Mouse (Mus musculus): ENCODE data around the gene Smim24.

Smim24 gene

DNA sequence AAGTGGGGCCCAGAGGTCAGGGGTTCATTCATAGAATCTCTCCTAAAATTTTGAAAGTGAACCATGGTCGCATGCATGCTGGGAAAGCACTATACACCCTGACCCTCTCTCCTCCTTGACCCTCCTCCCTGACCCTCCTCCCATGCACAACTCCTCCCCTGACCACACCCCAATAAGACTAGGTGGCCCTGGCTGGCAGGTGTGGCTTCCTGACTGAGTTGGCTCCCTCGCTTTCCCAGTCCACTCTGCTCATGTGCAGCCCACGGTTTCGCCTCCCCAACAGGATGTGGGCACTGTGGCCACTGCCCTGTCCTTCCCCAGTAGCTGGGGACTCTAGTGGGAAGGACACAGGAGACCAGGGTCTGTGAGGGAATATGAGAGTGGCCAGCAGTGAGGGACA lies 17.5 kb downstream of the Smim24 start:
- DNase-seq (ENCODE audit: low spot score) = no peak

DNA sequence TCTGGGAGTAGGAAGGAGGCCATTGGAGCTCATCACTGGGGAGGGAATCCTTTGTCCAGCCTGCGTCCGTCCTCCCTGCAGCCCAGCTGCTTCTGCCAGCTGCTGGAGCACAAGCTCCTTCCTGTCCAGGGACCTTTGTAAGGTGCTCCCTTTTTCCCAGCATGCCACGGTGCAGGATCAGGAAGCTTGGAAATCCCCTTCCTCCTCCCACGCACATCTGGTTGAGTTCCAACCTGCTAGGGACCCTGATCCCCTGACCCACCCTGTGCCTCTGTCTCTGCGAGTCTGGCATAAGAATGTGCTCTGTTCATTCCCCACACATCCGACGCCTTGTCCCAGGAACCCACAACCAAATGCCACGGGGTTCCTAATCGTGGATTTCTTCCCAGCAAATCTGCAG lies 18.1 kb downstream of the Smim24 start:
- DNase-seq (ENCODE audit: low spot score) = peak; percentile 73

DNA sequence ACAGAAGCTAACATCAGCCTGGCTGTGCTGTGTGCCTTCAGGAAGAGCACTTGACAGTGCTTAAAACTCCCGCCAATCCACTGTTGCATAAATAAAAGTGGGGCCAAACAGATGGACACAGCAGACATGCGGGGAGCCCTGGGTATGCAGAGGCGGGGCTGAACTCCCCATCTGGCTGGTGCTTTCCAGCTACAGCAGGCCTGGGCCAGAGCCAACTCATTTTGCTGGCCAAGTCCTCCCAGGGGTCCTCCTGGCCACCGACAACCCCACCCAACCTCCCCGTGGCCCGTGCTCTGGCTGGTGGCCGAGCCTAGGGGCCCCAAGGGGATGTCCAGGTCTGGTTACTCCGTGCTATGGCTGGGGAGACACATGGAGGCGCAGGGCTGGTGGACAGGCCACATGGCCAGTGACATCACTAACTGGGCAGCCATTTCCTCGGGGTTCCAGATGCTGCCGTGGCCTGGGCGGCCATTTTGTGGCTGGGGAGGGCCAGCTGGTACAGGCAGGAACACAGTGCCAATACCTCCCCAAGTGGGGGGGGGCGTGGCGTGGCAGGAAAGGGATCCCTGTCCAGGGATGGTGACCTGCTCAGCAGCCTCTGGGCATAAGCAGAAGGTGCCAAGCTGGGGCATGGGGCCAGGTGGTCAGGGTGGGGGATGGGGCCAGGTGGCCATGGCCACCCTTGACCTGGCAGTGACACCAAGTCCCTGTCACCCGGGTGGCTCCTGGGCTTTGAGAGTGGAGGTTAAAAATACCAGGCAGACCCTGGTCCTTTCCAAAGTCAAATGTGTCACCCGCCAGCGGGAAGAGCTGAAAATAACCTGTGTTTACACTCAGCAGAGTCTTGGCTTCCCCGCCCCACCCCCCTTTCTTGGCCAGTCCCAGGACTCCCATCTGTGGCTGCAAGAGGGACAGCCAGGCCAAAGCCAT lies 18.9 kb downstream of the Smim24 start:
- DNase-seq (ENCODE audit: low spot score) = peak; percentile 89

DNA sequence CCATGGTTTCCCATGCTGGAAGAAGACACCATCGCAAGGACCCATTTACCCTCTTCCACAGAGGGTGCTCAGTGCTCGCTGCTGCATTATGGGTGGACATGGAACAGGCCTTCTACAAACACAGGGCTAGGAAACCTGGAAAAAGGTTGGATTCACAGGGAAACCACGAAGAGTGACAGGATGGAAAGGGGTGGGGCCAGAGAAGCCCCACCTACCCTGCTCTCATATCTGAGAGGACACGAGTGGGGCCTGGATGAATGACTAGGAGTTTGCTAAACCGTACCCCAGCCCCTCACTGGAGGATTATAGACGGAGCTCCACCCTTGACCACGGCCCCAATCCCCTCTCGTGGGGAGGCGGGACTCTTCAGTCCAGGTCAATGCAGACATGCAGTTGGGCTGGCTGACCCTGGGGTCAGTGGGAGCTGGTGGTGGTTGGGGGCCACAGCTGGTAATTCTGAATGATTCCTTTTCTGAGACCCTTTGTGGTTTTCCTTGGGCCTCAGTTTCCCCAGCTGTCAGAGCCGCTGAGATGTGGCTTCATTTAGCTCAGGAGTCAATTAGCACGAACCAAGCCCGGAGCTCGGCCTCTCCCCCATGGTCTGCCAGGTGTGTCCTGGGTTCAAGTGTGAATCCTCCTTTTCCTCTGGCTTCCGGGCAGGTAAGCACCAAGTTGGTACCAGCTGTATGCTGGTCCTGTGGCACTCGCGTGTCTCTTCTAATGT lies 19.9 kb downstream of the Smim24 start:
- DNase-seq (ENCODE audit: low spot score) = no peak

DNA sequence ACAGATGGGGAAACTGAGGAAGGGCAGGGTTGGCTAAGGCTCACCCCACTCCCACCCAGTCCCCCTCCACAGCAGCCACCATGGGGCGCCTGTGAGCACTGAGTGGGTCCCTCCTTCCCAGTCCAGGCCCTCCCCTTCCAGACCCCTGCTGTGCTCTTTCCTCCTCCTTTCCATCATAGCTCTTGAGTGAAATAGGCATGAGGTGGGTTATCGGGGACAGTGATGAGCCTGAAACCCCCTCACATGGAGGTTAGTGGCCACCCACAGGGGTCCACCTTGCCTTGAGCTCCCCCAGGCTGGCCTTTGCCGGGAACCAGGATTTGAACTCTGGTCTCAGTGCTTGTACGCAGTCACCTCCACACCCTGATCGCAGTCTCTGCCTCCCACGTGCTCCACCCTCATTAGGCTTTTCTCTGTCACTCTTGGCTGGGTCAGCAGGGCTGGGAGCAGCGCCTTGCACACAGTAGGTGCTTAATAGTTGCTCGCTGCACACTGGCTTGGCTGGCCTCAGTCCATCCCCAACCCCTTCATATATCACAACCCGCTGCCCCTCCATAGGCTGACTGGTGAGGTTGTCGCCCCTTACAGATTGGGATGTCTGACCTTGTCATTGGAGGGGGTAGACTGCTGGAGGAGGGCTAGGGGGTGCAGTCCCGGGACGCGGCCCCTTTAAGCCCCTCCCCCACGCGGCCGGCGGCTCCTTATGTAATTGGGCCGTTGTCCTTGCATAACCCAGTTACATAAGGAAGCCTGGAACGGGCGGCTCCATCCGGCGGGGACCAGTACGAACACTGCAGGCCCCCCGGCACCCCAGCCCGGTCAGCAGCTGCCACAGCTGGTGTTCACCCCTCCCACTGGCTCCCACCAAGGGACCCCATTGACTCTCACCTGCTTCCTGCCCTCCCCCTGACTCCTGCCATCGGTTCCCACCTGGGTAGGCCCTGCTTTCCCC lies 20.7 kb downstream of the Smim24 start:
- DNase-seq (ENCODE audit: low spot score) = peak; percentile 93

DNA sequence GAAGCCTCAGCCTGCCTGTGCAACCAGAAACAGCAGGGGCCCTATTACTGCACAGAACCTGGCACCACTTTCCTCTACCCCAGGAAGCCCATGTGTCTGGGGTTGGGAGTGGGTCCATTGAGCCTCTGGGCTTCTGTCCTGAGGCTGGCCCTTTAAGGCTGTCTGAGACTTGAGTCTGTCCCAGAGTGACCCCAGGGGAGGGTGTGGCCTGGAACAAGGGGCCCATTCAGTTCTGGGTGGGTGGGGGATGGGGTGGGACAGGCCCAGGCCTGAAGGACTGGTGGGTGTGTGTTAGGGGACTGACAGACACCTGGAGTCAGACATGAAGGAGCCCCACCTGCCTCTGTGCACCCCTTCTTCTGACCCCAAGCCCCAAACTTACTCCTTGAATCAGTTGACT lies 21.8 kb downstream of the Smim24 start:
- DNase-seq (ENCODE audit: low spot score) = peak; percentile 76

DNA sequence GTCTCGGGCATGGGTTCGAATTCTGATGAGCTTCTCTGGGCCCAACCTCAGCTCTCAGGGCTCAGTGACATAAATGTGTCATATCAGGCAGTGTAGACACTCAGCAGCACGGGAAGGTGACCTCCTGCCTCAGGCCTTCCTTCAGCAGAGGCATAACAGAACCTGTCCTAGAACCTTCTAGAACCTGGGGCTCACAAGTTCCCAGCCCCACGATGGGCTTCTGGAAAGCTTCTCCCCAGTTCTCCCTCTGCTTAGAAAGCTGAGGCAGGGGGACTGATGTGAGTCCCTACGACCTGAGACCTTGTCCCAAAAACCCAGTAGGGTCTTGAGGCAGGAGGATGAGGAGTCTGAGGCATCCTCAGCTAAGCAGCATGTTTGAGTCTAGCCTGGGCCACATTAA lies 22.3 kb downstream of the Smim24 start:
- no peak for DNase-seq (ENCODE audit: low spot score)

DNA sequence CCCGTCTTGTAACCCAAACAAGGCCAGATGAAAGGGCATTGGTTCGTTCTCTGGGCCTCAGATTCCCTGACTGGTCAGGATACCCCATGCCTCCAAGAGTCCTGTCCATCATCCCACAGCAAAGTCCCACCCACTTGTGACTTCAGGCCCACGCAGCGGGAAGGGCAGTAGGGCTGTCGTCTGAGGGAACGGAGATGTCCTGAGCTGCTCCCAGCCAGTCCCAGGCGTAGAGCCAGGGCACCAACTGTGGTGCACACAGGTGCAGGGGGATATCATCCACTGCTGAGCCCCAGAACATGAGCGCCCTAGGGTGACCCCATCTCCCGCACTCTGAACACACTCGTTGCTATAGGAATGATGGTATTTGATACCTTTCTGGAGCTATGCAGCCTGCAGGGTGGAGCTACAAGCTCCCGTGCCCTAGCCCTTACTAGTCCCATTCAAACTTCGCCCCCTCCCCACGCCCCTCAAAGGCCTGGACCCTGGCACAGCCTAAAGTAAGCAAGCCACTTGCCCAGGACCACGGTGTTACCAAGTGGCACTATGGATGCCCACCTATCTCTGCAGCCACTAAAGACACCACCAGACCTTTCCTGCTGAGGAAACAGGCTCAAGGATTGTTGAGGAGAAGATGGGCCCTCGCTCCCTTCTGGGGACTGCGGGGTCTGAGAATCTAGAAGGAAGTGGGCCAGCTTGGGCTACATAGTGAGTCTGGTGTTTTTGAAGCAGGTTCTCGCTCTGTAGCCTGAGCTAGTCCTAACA lies 22.9 kb downstream of the Smim24 start:
- peak; percentile 66 for DNase-seq (ENCODE audit: low spot score)

DNA sequence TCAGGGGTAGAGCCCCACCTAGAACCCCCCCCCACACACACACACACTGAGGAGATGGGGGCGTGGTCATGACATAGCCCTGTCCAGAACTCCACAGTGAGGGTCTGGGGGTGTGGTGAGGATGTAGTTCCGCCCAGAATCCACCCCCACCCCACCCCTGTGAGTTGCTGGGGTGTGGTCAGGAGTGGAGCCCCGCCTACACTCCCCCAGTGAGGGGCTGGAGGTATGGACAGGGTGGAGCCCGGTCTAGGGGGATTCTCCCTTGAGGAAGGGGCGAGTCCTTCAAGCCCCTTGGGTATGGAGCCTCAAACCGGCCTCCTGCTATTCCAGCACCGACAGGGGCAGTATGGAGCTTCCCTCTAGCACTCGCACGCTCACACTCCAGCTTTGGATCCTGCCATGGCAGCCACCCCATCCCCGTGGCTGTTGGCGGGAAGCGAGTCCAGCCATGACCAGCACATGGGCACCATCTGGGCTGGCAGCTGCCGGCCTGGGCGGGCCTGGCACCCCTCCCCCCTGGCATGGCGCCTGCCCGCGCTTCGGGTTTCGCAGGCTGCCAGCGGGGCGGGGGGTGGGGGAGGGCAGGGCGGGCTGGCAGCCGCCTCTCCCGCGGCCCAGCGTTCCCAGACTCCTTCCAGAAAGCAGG lies 23.9 kb downstream of the Smim24 start:
- DNase-seq (ENCODE audit: low spot score) = peak; percentile 89

DNA sequence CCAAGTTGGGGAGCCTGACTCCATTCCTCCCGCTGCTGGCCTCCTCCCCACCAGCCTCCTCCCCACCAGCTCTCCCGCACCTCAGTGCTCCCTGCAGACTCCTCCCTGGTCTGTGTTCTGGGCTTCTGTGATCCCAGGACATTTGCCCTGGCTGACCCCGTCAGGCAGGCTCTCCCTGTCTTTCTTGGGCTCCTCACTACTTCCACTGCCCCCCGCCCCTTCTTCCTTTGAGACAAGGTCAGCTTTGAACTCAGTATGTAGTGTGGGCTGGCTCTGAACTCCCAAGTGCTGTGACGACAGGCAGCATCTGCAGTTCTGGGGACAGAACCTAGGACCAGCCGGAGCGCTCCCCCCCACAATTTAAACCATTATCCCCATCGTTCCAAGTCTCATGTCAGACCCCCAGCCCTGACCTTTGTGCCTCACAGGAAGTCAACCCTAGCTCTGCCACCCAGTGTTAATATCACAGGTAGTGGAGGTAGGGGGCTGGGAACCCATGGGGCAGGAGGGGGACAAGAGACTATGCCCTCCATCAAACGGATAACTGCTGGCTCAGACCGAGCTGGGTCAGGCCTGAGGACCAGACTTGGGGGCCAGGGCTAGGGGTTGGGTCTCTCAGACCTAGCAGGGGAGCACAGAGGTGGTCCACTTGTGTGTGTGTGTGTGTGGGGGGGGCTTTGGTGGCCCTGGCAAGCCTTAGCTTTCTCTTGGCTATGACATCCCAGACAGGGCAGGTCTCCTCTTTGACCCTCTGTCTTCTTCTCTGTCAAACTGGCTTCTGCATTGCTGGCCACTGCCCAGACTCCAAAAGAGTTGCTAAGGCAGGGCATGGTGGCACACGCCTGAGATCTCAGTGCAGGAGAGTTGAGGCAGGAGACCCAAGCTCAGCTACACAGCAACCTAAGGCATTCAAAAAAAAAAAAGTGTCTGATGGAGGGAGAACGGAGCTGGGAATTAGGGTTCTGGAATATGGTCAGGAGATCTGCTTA lies 24.7 kb downstream of the Smim24 start:
- peak; percentile 49 for DNase-seq (ENCODE audit: low spot score)

DNA sequence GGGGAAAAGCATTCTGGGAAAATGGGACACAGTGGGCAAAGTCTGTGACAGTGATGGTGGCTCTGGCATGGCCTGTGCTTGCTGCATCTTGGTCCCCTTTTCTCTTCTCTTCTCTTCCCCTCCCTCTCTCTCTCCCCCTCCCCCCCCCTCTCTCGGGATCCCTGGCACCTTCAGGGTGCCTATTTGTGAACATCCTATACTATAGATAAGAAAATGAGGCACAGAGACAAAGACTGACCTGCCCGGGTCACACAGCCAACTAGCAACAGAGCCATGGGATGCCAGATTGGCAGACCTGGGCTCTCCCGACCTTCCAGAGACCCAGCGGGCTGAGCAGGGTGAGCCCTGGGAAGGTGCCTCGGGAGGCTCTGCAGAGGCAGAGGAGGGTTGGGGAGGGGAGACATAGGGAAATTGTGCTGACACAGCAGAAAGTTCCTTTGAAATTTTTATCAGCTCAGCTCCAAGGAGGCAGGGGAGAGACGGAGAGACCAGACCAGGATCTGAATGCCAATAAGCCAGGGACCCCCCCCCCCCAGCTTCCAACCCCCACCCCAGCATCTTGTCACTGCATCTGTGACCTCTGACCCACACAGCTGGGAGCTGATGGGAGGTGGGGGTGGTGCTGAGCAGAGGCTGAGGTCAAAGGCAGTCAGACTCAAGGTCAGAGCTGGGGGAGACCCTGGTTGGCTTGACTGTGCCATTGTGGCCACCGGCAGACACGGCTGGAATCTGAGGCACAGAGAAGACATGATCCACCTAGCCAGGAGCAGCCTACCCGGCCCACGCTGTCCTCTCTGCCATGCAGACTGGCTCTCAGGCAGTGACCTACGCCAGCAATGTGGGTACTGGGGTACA lies 25.6 kb downstream of the Smim24 start:
- peak; percentile 37 for DNase-seq (ENCODE audit: low spot score)

DNA sequence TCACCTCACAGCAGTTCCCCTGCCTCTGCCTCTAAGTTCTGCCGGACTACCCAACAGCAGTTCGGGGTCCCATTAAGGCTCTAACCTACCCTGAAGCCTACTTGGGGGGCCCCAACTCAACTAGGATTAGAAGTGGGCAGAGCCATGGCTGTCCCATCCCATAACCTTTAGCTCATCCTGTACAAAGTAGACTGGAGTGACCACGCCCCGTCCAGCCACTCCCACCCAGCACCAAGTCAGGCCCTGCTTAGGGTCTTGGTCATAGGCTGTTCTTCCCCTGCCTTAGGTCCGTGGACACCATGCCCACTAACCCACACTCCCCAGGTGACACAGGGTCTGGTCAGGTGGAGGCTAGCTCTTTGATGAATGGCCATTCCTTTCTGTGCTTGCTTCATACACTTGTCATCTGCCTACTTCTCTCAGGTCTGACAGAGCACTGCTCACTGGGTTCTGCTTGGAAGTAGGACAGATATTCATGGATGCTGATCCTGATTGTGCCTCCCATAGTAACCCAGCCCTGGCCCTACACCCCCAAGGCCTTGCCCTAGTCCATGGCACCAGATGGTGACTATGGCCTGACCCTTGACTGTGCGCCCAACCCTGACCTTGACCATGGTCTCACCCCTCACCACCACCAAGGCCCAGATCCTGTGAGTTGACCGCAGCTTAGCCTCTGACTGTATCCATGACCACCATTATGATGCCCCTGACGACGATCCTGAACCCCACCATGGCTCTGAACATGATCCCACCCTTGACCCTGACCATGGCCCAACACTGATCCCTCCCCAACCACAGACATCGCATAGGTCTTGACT lies 26.5 kb downstream of the Smim24 start:
- peak; percentile 45 for DNase-seq (ENCODE audit: low spot score)

DNA sequence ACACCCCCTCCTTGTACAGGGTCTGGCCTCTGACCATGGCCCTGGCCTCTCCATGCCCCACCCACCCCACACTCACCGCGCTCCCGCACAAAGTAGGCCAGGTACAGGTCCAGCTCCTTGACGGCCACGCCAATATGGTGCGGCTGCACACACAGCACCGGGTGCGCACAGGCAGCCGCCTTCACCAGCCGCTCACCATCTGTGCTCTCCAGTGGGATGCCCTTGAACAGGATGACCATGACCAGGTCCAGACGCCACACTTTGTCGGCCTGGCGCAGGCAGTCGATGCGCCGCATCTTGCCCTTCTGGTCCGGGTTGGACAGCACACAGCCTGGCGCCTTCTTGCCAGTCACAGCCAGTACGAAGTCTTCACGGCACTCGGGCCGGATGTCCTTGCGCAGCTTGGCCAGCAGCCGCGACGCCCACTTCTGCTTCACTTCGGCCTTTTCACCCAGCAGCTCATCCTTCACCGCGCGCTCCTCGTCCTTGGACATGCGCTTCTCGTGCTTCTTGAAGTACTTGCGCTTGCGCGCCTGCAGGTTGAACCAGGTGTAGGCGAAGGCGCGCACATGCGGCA lies 27.4 kb downstream of the Smim24 start:
- DNase-seq (ENCODE audit: low spot score) = peak; percentile 67

DNA sequence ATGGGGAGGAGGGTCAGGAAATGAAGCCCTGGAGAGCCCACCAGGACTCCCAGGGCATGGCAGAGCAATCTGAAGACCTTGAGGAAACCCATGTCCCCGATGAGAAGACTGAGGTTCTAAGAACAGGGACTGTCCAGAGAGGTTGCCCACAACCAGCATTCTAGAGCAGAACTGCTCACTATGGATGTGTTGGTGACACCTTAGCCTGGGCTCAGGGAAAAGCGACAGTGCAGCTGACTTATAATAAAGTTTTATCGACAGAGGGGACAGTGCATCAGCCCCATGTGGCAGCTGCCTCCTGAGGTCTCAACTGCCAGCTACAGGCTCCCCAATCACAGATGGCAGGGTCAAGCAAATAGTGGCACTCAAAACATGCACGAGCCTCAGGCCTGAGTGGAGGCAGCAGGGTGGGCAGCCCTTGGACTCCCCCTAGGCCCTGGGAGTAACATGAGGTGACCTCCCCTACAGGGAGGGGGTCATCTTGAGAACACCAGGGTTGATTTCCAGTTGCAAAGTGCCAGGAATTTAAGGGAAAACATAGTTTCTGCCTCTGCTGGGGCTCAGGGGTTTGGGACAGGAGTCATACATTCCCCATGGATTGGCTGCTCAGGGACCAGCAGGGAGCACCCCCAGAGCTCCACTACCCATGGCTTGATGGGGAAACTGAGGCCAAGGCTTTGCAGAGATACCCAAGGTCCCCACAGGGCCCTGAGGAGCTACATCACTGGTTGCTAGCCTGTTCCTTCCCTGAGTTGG lies 28.4 kb downstream of the Smim24 start:
- peak; percentile 35 for DNase-seq (ENCODE audit: low spot score)

DNA sequence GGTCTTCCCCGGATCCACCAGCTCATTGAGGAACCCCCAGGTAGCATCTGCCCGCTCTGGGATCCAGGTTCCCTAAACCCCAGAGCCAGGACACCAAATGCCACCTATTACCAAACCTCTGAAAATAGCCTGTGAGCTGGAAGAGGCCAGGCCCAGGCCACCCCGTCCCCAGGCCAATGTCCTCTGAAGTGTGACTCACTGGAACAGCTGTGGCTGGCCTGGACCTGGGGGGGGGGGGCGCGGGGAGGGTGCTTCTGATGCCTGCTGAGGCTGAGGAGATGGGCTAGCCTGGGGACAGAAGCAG lies 28.9 kb downstream of the Smim24 start:
- DNase-seq (ENCODE audit: low spot score) = no peak

DNA sequence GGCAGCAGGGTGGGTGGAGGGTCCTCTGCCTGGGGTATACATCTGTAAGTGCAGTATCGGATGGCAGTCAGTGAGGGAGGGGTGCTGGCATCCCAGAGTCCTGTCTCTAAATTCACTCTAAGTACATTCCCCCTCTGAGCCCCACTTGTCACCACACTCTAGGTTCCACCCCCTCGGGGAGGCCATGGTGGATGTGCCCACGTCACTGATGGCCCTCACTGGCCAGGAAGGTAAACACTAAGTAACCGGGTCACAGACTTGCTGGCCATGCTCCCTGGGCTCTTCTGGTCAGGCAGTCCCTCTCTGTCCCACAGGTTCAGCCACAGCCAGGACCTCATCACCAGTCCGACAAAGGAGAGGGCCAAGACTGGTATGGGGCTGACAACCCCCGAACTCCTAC lies 29.3 kb downstream of the Smim24 start:
- peak; percentile 42 for DNase-seq (ENCODE audit: low spot score)

Measured in testis, postnatal 10 days (tissue).